Mouse (Mus musculus) G1E (cell line): ENCODE results near the gene Gm21962. TPM values are rescaled to one million over a fixed set of nuclear protein-coding genes. Genes with fewer than 3 reads are reported as not detected.

Source experiments
- ATAC-seq: 2 replicates; pipeline ENCODE4 v1.8.0; 2016; ENCODE audit warnings: mild to moderate bottlenecking; ENCODE audit not compliant: insufficient number of reproducible peaks, poor library complexity, low FRiP score, severe bottlenecking; ENCODE audit errors: extremely low read depth
- DNase-seq: peaks from one replicate; pipeline ENCODE4 v3.0.0; 2012; ENCODE audit warnings: low spot score
- H3K27me3 ChIP-seq: 2 replicates; pipeline ENCODE4 v1.6.1; 2012; ENCODE audit warnings: mild to moderate bottlenecking, low read length, inconsistent platforms; ENCODE audit not compliant: insufficient read depth
- H3K36me3 ChIP-seq: replicated peaks from 2 replicates; pipeline ENCODE3; 2012; ENCODE audit warnings: mild to moderate bottlenecking, inconsistent platforms
- H3K4me1 ChIP-seq: 2 replicates; pipeline ENCODE4 v1.6.1; 2012; ENCODE audit warnings: low read depth, low read length, inconsistent platforms, mixed read lengths; ENCODE audit not compliant: insufficient read depth
- H3K4me3 ChIP-seq: 2 replicates; pipeline ENCODE4 v1.5.1; 2012; ENCODE audit warnings: low read depth, mild to moderate bottlenecking, inconsistent platforms, low read length, moderate library complexity, mixed read lengths
- H3K9me3 ChIP-seq: replicated peaks from 2 replicates; pipeline ENCODE4 v1.6.1; 2012; ENCODE audit warnings: inconsistent platforms
- CTCF ChIP-seq: IDR thresholded peaks from 2 replicates; pipeline ENCODE4 v1.5.1; 2012; ENCODE audit warnings: low read depth, low read length, inconsistent platforms, mixed read lengths
- GATA1 ChIP-seq: IDR thresholded peaks from 2 replicates; pipeline ENCODE4 v1.6.1; 2012; ENCODE audit warnings: borderline replicate concordance, low read length, inconsistent platforms, mixed read lengths
- GATA2 ChIP-seq: IDR thresholded peaks from 2 replicates; pipeline ENCODE4 v1.6.1; 2012; ENCODE audit warnings: low read depth, low read length, inconsistent platforms, borderline replicate concordance
- POLR2AphosphoS5 ChIP-seq: IDR thresholded peaks from 2 replicates; pipeline ENCODE4 v1.6.1; 2012; ENCODE audit warnings: low read depth, low read length, inconsistent platforms; ENCODE audit not compliant: insufficient replicate concordance
- TAL1 ChIP-seq: conservative IDR thresholded peaks from 2 replicates; pipeline ENCODE4 v1.6.1; 2012; ENCODE audit warnings: low read depth, low read length, inconsistent platforms, mixed read lengths
- polyA plus RNA-seq: library from polyadenylated mRNA; stranded (reverse); fragments of >175 nt; gene quantifications from 2 replicates; pipeline ENCODE4 v1.2.3, GENCODE M21; 2012
- total RNA-seq, 2 experiments: library from RNA; stranded (forward) in 1 of 2; stranded (reverse) in 1 of 2; fragments of 200-1000 nt in 1 of 2; fragments of >200 nt in 1 of 2; fragmentation: Nextera tagmentation in 1 of 2; gene quantifications; 2 replicates each; pipeline ENCODE4 v1.2.3; 2014 to 2017

Gene Gm21962
- total and polyA plus RNA-seq, 3 experiments: 0.22 TPM; not detected in 2

GRCm38 (mm10) chr3:137691503-137691902 lies 20.2 kb downstream of the Gm21962 start:
- H3K4me3 ChIP-seq: no peak overlapping the region
- H3K9me3 ChIP-seq: no peaks in the 10 kb centered on the region
- H3K4me1 ChIP-seq: no peaks in the 10 kb centered on the region
- H3K36me3 ChIP-seq: no peaks in the 10 kb centered on the region
- TF ChIP-seq POLR2AphosphoS5 (no peak), CTCF (no peak), TAL1 (no peak), GATA1 (no peak), GATA2 (no peak)
- peaks cover 6% of the 10 kb centered on the region; the same call in 1 of the 2 replicates for H3K27me3 ChIP-seq
- DNase-seq: no peak
- ATAC-seq: no peak

GRCm38 (mm10) chr3:137715946-137716345 lies 44.6 kb downstream of the Gm21962 start:
- H3K27me3 ChIP-seq: peaks cover 3% of the 10 kb centered on the region; the same call in 1 of the 2 replicates
- ATAC-seq (no peak), DNase-seq (no peak)
- H3K4me3 ChIP-seq: no peak overlapping the region
- TF ChIP-seq GATA2: no peak
- no peak for TF ChIP-seq POLR2AphosphoS5
- no peak for TF ChIP-seq GATA1
- TF ChIP-seq TAL1: no peak
- TF ChIP-seq CTCF: no peak
- no peaks in the 10 kb centered on the region for H3K9me3 ChIP-seq
- H3K36me3 ChIP-seq: no peaks in the 10 kb centered on the region
- no peaks in the 10 kb centered on the region for H3K4me1 ChIP-seq

GRCm38 (mm10) chr3:137716573-137717157 lies 45.3 kb downstream of the Gm21962 start:
- Histone ChIP-seq H3K27me3 (no peaks in the 10 kb centered on the region), H3K4me1 (no peaks in the 10 kb centered on the region), H3K9me3 (no peaks in the 10 kb centered on the region), H3K36me3 (no peaks in the 10 kb centered on the region), H3K4me3 (no peak overlapping the region)
- TF ChIP-seq POLR2AphosphoS5: no peak
- no peak for TF ChIP-seq CTCF
- TF ChIP-seq GATA2: no peak
- TF ChIP-seq GATA1: no peak
- TF ChIP-seq TAL1: no peak
- no peak for ATAC-seq
- DNase-seq: no peak

Other genes starting within 250 kb of the Gm21962 start
- gene Ddit4l, start 49.9 kb upstream of the Gm21962 start, total RNA-seq (2014; fragmentation: Nextera tagmentation): not detected in 2 replicates
- 0.05 TPM in 1 of 2 replicates, not detected in the other for gene Ddit4l, start 49.9 kb upstream of the Gm21962 start, total RNA-seq (2017)
- gene Ddit4l, start 49.9 kb upstream of the Gm21962 start, polyA plus RNA-seq: not detected in 2 replicates
- 814 and 860 TPM in 2 replicates for gene H2afz, start 193.0 kb downstream of the Gm21962 start, total RNA-seq (2014; fragmentation: Nextera tagmentation)
- gene H2afz, start 193.0 kb downstream of the Gm21962 start, total RNA-seq (2017): 3,552 and 3,752 TPM in 2 replicates
- gene H2afz, start 193.0 kb downstream of the Gm21962 start, polyA plus RNA-seq: 3,787 and 4,050 TPM in 2 replicates
- 23.8 and 27.8 TPM in 2 replicates for gene Dnajb14, start 196.2 kb downstream of the Gm21962 start, total RNA-seq (2014; fragmentation: Nextera tagmentation)
- 13.0 and 14.4 TPM in 2 replicates for gene Dnajb14, start 196.2 kb downstream of the Gm21962 start, total RNA-seq (2017)
- gene Dnajb14, start 196.2 kb downstream of the Gm21962 start, polyA plus RNA-seq: 2.0 and 2.4 TPM in 2 replicates
- 152 and 187 TPM in 2 replicates for gene Lamtor3, start 247.0 kb downstream of the Gm21962 start, total RNA-seq (2014; fragmentation: Nextera tagmentation)
- gene Lamtor3, start 247.0 kb downstream of the Gm21962 start, total RNA-seq (2017): 233 and 234 TPM in 2 replicates
- gene Lamtor3, start 247.0 kb downstream of the Gm21962 start, polyA plus RNA-seq: 27.0 and 38.4 TPM in 2 replicates